Mouse (Mus musculus): Measurements from ENCODE around the gene Gm45062.

GRCm38 (mm10) chr6:8551155-8551554 lies 291.9 kb downstream of the Gm45062 start:
- TF ChIP-seq POLR2A (IDR thresholded peaks at IDR 0.05; ENCODE audit: low read depth, low read length) (no peak), CTCF (conservative IDR thresholded peaks at IDR 0.05; ENCODE audit: insufficient read depth, insufficient read length, low read depth, low read length) (no peak)
